Mouse (Mus musculus) heart, postnatal 10 days (tissue): ENCODE results near the gene Dvl2. TPM values are rescaled to one million over a fixed set of nuclear protein-coding genes. Genes with fewer than 3 reads are reported as not detected.
A peak's percentile ranks its signal among the peaks of the same experiment; 100 is the strongest.

ENCODE experiments used
- DNase-seq, 2 experiments: peaks; one replicate each; pipeline ENCODE4 v3.0.0; 2021
- intact Hi-C: fragments of 180-260 bp; cut with DNase I; formaldehyde crosslinking; loops from one replicate; pipeline ENCODE4 v1.15.1; 2025
- microRNA-seq, 2 experiments: library from miRNA; unstranded; fragments of <30 nt; microRNA quantifications; one replicate each; pipeline ENCODE4 v1.2.0; 2022
- total RNA-seq, 2 experiments: library from RNA; stranded (reverse); gene quantifications; 2 replicates each; pipeline ENCODE4 v1.2.3; 2021

Dvl2 gene
- total RNA-seq, 2 experiments from 2014 or later: 8.6 to 11.8 TPM

DNA sequence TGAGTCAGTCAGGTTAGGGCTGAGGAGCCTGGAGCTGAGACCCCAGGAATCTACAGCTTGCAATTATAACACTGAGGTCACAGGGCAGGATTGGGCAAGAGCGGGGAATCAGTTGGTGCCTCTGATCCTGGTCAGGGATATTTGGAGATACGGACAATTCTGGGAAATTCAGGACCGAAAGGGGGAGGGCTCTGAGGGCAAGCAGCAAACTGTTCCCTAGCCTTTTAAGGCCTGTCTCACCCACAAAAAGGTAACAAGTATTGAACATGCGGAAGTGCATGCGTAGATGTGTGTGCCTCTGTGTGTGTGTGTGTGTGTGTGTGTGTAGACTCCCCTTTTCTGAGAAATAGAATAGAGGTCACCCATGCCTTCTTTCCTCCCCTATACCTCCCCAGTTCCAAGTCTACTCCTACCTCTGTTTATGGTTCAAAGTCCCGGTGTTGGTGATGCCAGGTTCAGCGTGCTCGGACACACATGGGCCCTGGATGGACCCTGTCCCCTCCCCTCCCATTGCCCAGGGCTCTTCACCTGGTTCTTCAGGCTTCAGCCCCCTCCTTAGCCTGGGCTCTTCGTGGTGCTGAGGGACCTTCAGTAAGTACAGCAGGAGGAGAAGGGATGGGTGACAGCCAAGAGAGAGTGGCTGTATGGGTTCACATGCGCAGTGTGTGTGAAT lies 53.6 kb downstream of the Dvl2 start, which contains the start of gene Asgr1:
Gene Asgr1 (plus strand): TSS at position 188 of the 673 bp plus-strand sequence.
- DNase-seq: no peak
- intact Hi-C loops: no loop called here

DNA sequence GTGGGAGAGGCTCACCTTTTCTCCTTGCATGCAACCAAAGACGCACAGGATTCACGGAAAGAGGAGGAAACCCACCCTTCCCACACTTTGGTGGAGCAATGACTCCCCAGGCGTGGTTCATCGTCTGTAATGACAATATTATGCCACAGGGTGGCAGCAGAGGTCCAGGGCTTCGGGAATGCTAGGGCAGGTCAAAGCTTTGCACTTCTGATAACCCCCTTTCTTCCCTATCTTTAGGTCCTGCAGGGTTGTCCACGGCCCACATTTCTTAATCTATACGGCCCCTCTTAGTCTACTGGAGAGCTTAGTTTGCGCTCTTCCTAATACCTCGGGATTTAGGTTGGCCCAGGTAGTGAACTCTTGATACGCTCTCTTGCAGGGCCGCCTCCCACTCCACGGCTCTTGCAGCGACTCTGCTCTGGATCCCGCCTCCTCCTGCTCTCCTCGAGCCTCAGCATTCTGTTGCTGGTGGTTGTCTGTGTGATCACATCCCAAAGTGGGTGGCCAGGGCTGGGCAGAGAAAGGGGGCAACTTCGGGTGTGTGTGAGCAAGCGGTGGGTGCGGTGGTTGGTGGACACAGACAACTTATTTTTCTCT lies 55.3 kb downstream of the Dvl2 start:
- DNase-seq: peak; percentile 80 to 90
- intact Hi-C loops: loop anchor here (1.0 kb wide), 2 partner anchors 146 to 158 kb away; no protein-coding TSS in a partner anchor

DNA sequence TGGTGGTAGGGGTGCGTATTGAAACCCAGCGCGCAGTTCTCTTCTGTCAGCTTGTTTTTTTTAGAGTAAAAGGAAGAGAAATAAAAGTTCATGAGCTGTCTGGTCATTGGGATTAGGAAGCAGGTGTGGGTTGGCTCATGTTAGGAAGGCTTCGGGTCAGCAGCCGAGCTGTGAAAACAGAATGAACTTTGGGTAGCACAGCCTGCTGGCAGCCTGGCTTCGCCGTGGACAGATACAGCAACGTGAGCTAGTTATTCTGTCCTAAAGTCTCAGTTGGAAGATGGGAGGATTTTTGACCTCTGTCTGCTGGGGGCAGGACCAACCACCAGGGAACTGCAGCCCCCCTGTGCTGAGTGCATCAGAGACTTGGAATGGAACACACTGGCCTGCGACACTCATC lies 57.4 kb downstream of the Dvl2 start:
- no peak for DNase-seq
- intact Hi-C loops: no loop called here

DNA sequence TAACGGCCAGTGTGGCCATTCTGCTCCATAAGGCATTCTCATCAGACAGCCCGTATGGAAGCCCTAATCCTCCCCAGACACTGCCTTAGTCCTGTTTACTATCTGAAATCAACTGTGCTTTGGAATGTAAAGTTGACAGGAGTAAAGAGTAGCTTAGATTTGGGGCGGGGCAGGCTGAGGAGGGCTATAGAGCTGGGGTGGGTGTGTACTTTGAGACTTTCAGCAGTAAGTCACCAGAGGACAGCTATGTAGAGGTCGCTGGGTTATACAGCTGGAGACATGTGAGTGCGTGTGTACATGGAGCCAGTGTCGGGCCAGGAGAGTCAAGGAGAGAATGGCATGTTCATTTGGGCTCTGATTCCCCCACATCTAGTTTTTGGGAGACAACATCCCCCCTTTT lies 59.5 kb downstream of the Dvl2 start:
- DNase-seq: no peak
- intact Hi-C loops: no loop called here

Small RNA genes within 50 kb of the gene (microRNA-seq; reads per million reads assigned to microRNA genes)
- gene Gm44349: 0 to 0.70 reads per million in 2 experiments
- 2,684 to 3,724 reads per million in 2 experiments for gene Mir324

Other genes starting within 250 kb of the Dvl2 start
- 10 to 100 TPM; 44.5 to 47.5 TPM for gene Polr2a, start 242.0 kb upstream of the Dvl2 start, total RNA-seq
- gene Slc35g3, start 238.6 kb upstream of the Dvl2 start, total RNA-seq: under 1 TPM; 0.17 to 0.40 TPM
- gene Zbtb4, start 234.7 kb upstream of the Dvl2 start, total RNA-seq: 10 to 100 TPM; 42.2 to 43.9 TPM
- 1 to 10 TPM; 5.8 to 7.1 TPM for gene Chrnb1, start 204.7 kb upstream of the Dvl2 start, total RNA-seq
- gene Fgf11, start 198.7 kb upstream of the Dvl2 start, total RNA-seq: 1 to 10 TPM; 1.9 to 3.5 TPM
- gene Tmem102, start 195.0 kb upstream of the Dvl2 start, total RNA-seq: 1 to 10 TPM in 1 of 2 experiments, under 1 TPM in 1; 0.94 to 1.2 TPM
- gene Gm39566, start 185.3 kb upstream of the Dvl2 start, total RNA-seq: not detected
- gene Spem2, start 182.1 kb upstream of the Dvl2 start, total RNA-seq: not detected
- not detected for gene Spem1, start 178.4 kb upstream of the Dvl2 start, total RNA-seq
- 10 to 100 TPM; 13.6 TPM for gene Nlgn2, start 162.8 kb upstream of the Dvl2 start, total RNA-seq
- 100 to 1,000 TPM; 130 to 151 TPM for gene Tmem256, start 162.1 kb upstream of the Dvl2 start, total RNA-seq
- 10 to 100 TPM; 52.5 to 59.7 TPM for gene Plscr3, start 154.2 kb upstream of the Dvl2 start, total RNA-seq
- gene Tnk1, start 141.9 kb upstream of the Dvl2 start, total RNA-seq: not detected
- gene Tmem95, start 122.6 kb upstream of the Dvl2 start, total RNA-seq: not detected
- 1 to 10 TPM; 3.0 to 3.5 TPM for gene Kctd11, start 119.2 kb upstream of the Dvl2 start, total RNA-seq
- 1 to 10 TPM; 2.7 to 3.0 TPM for gene Acap1, start 105.1 kb upstream of the Dvl2 start, total RNA-seq
- gene 2810408A11Rik, start 99.6 kb upstream of the Dvl2 start, total RNA-seq: 1 to 10 TPM; 2.1 to 2.7 TPM
- gene Neurl4, start 99.5 kb upstream of the Dvl2 start, total RNA-seq: 10 to 100 TPM; 39.2 to 39.9 TPM
- gene Gps2, start 86.7 kb upstream of the Dvl2 start, total RNA-seq: 10 to 100 TPM; 29.4 to 30.5 TPM
- gene Eif5a, start 78.6 kb upstream of the Dvl2 start, total RNA-seq: 100 to 1,000 TPM; 488 to 490 TPM
- gene Ybx2, start 64.8 kb upstream of the Dvl2 start, total RNA-seq: 10 to 100 TPM; 22.7 to 25.7 TPM
- gene Slc2a4, start 52.4 kb upstream of the Dvl2 start, total RNA-seq: 100 to 1,000 TPM; 135 to 144 TPM
- not detected for gene Cldn7, start 35.8 kb upstream of the Dvl2 start, total RNA-seq
- gene Ctdnep1, start 19.4 kb upstream of the Dvl2 start, total RNA-seq: 100 to 1,000 TPM; 144 to 159 TPM
- 10 to 100 TPM; 60.7 to 64.6 TPM for gene Elp5, start 18.1 kb upstream of the Dvl2 start, total RNA-seq
- gene Gabarap, start 9.5 kb upstream of the Dvl2 start, total RNA-seq: 100 to 1,000 TPM; 275 to 295 TPM
- 10 to 100 TPM; 23.1 to 27.7 TPM for gene Phf23, start 4.8 kb upstream of the Dvl2 start, total RNA-seq
- gene Acadvl, start 14.8 kb downstream of the Dvl2 start, total RNA-seq: 1,000 to 10,000 TPM; 1,260 to 1,282 TPM
- gene Dlg4, start 16.3 kb downstream of the Dvl2 start, total RNA-seq: 10 to 100 TPM; 11.5 to 12.0 TPM
- under 1 TPM in 1 of 2 experiments, not detected in 1; 0.22 TPM for gene Asgr1, start 53.5 kb downstream of the Dvl2 start, total RNA-seq
- not detected for gene Asgr2, start 92.0 kb downstream of the Dvl2 start, total RNA-seq
- gene Mgl2, start 129.7 kb downstream of the Dvl2 start, total RNA-seq: 1 to 10 TPM in 1 of 2 experiments, under 1 TPM in 1; 0.69 to 1.0 TPM
- 1 to 10 TPM in 1 of 2 experiments, under 1 TPM in 1; 0.82 to 1.0 TPM for gene Clec10a, start 155.6 kb downstream of the Dvl2 start, total RNA-seq
- under 1 TPM; 0.20 to 0.91 TPM for gene Slc16a11, start 212.2 kb downstream of the Dvl2 start, total RNA-seq
- 1 to 10 TPM; 5.2 to 6.8 TPM for gene Slc16a13, start 220.5 kb downstream of the Dvl2 start, total RNA-seq
- gene Bcl6b, start 229.2 kb downstream of the Dvl2 start, total RNA-seq: 10 to 100 TPM; 54.7 to 55.5 TPM
- gene 0610010K14Rik, start 237.3 kb downstream of the Dvl2 start, total RNA-seq: 10 to 100 TPM; 54.8 to 60.8 TPM
- 1 to 10 TPM; 3.3 to 3.4 TPM for gene Gm21988, start 239.2 kb downstream of the Dvl2 start, total RNA-seq
- gene Rnasek, start 239.2 kb downstream of the Dvl2 start, total RNA-seq: 100 to 1,000 TPM in 1 of 2 experiments, 10 to 100 TPM in 1; 96.4 to 102 TPM